Mouse (Mus musculus) liver, embryonic 15.5 days (tissue): ENCODE results near the gene Aplp1. TPM values are rescaled to one million over a fixed set of nuclear protein-coding genes. Genes with fewer than 3 reads are reported as not detected.

Experiments
- ATAC-seq: fragments of 200-750 bp; cut with Nextera tagmentation; 2 replicates; pipeline ENCODE4 v1.8.0; 2017; ENCODE audit warnings: moderate number of reproducible peaks, mild to moderate bottlenecking, moderate library complexity; ENCODE audit not compliant: insufficient read depth
- H3K27ac ChIP-seq: fragments of 300-500 bp; sonication (generic); replicated peaks from 2 replicates; pipeline ENCODE4 v1.5.1; 2015; ENCODE audit warnings: mild to moderate bottlenecking, inconsistent platforms
- H3K27me3 ChIP-seq: fragments of 300-500 bp; sonication (generic); 2 replicates; pipeline ENCODE4 v1.6.1; 2015; ENCODE audit warnings: mild to moderate bottlenecking, inconsistent platforms
- H3K36me3 ChIP-seq: fragments of 300-500 bp; sonication (generic); replicated peaks from 2 replicates; pipeline ENCODE4 v1.6.1; 2015; ENCODE audit warnings: moderate library complexity, mild to moderate bottlenecking, inconsistent platforms
- H3K4me1 ChIP-seq: fragments of 300-500 bp; sonication (generic); replicated peaks from 2 replicates; pipeline ENCODE4 v1.6.1; 2015; ENCODE audit warnings: inconsistent platforms
- H3K4me2 ChIP-seq: fragments of 300-500 bp; sonication (generic); 2 replicates; pipeline ENCODE4 v1.6.1; 2015; ENCODE audit warnings: moderate library complexity, mild to moderate bottlenecking, inconsistent platforms
- H3K4me3 ChIP-seq: fragments of 300-500 bp; sonication (generic); replicated peaks from 2 replicates; pipeline ENCODE4 v1.5.1; 2015; ENCODE audit warnings: mild to moderate bottlenecking, inconsistent platforms
- H3K9ac ChIP-seq: fragments of 300-500 bp; sonication (generic); 2 replicates; pipeline ENCODE4 v1.6.1; 2015; ENCODE audit warnings: moderate library complexity, mild to moderate bottlenecking, inconsistent platforms
- H3K9me3 ChIP-seq: fragments of 300-500 bp; sonication (generic); replicated peaks from 2 replicates; pipeline ENCODE4 v1.6.1; 2016; ENCODE audit warnings: inconsistent platforms
- WGBS: fragments of 180-500 bp; shearing (Covaris S2); methylation state at CpG from one replicate; pipeline ENCODE4 v1.1.7; 2015; ENCODE audit warnings: mixed read lengths; ENCODE audit not compliant: insufficient replicate concordance; 5-methylcytosine and 5-hydroxymethylcytosine counted together
- polyA plus RNA-seq: library from polyadenylated mRNA; unstranded; fragments of >200 nt; fragmentation: Nextera tagmentation; extraction: Ambion mirVana; gene quantifications from 2 replicates; pipeline ENCODE4 v1.2.1, GENCODE M21; 2015

Gene Aplp1
- polyA plus RNA-seq, 1 experiment from 2014 or later = 5.3 TPM

GRCm38 (mm10) chr7:30444154-30444970 is 973 bp downstream of the Aplp1 start:
- Histone ChIP-seq H3K27me3 (peaks cover 70% of the 10 kb centered on the region), H3K9ac (no peak overlapping the region)

GRCm38 (mm10) chr7:30443696-30444095 is 1.6 kb downstream of the Aplp1 start:
- ATAC-seq = no peak
- no peaks in the 10 kb centered on the region for H3K9me3 ChIP-seq
- peak overlapping the region; percentile 76; the same call in 1 of the 2 replicates for H3K4me2 ChIP-seq
- peaks cover 70% of the 10 kb centered on the region for H3K27me3 ChIP-seq
- H3K4me1 ChIP-seq = peaks cover 15% of the 10 kb centered on the region
- no peak overlapping the region for H3K4me3 ChIP-seq
- H3K9ac ChIP-seq = no peak overlapping the region
- H3K27ac ChIP-seq = no peak overlapping the region
- 14% methylated on average over 9 of the region's 9 CpGs for WGBS
- H3K36me3 ChIP-seq = no peaks in the 10 kb centered on the region

More at GRCm38 (mm10) chr7:30444154-30444970, 973 bp downstream of the Aplp1 start:
- no peaks in the 10 kb centered on the region for H3K9me3 ChIP-seq
- peak overlapping the region; percentile 76 for H3K4me2 ChIP-seq
- ATAC-seq = no peak
- WGBS = 2% methylated on average over 38 of the region's 38 CpGs
- no peak overlapping the region for H3K27ac ChIP-seq
- no peaks in the 10 kb centered on the region for H3K36me3 ChIP-seq
- H3K4me3 ChIP-seq = peak overlapping the region; percentile 57
- peaks cover 15% of the 10 kb centered on the region for H3K4me1 ChIP-seq

GRCm38 (mm10) chr7:30440697-30441096 is 4.6 kb downstream of the Aplp1 start:
- H3K9me3 ChIP-seq = no peaks in the 10 kb centered on the region
- H3K27ac ChIP-seq = no peak overlapping the region
- 28% methylated on average over 4 of the region's 5 CpGs for WGBS
- no peak overlapping the region for H3K4me3 ChIP-seq
- no peak overlapping the region for H3K4me2 ChIP-seq
- peaks cover 17% of the 10 kb centered on the region for H3K4me1 ChIP-seq
- no peak for ATAC-seq
- no peak overlapping the region for H3K9ac ChIP-seq
- peaks cover 70% of the 10 kb centered on the region for H3K27me3 ChIP-seq
- H3K36me3 ChIP-seq = no peaks in the 10 kb centered on the region

- no peaks in the 10 kb centered on the region for H3K9me3 ChIP-seq
- H3K4me2 ChIP-seq = no peak overlapping the region
- no peak overlapping the region for H3K4me3 ChIP-seq
- no peak overlapping the region for H3K9ac ChIP-seq
- H3K27ac ChIP-seq = no peak overlapping the region
- H3K36me3 ChIP-seq = no peaks in the 10 kb centered on the region
- peaks cover 12% of the 10 kb centered on the region; the same call in 1 of the 2 replicates for H3K4me1 ChIP-seq
- ATAC-seq = no peak
- 70% methylated on average over 13 of the region's 13 CpGs for WGBS
- peaks cover 70% of the 10 kb centered on the region for H3K27me3 ChIP-seq
These were observed 5.6 kb downstream of the Aplp1 start for GRCm38 (mm10) chr7:30439734-30440133.

GRCm38 (mm10) chr7:30436879-30437278 is 8.5 kb downstream of the Aplp1 start:
- no peak overlapping the region for H3K9ac ChIP-seq
- no peaks in the 10 kb centered on the region for H3K9me3 ChIP-seq
- 14% methylated on average over 10 of the region's 10 CpGs for WGBS
- no peak overlapping the region for H3K4me3 ChIP-seq
- no peak overlapping the region for H3K4me2 ChIP-seq
- H3K27ac ChIP-seq = no peak overlapping the region
- H3K27me3 ChIP-seq = peaks cover 44% of the 10 kb centered on the region
- ATAC-seq = no peak
- 0 out of 2 replicates have a peak, but pooled peaks cover 2% of the 10 kb centered on the region for H3K4me1 ChIP-seq
- no peaks in the 10 kb centered on the region for H3K36me3 ChIP-seq

- WGBS = 33% methylated on average over 9 of the region's 9 CpGs
- Histone ChIP-seq H3K27ac (no peak overlapping the region), H3K27me3 (peaks cover 34% of the 10 kb centered on the region), H3K4me3 (no peak overlapping the region), H3K9me3 (no peaks in the 10 kb centered on the region), H3K9ac (no peak overlapping the region), H3K4me2 (no peak overlapping the region), H3K36me3 (no peaks in the 10 kb centered on the region), H3K4me1 (0 out of 2 replicates have a peak, but pooled peaks cover 2% of the 10 kb centered on the region)
- ATAC-seq = no peak
These were observed 10.2 kb downstream of the Aplp1 start for GRCm38 (mm10) chr7:30435156-30435555.

GRCm38 (mm10) chr7:30434701-30435100 is 10.6 kb downstream of the Aplp1 start:
- 0 out of 2 replicates have a peak, but pooled peaks cover 2% of the 10 kb centered on the region for H3K4me1 ChIP-seq
- 43% methylated on average over 10 of the region's 10 CpGs for WGBS
- H3K27me3 ChIP-seq = peaks cover 30% of the 10 kb centered on the region
- H3K4me3 ChIP-seq = no peak overlapping the region
- ATAC-seq = no peak
- no peaks in the 10 kb centered on the region for H3K9me3 ChIP-seq
- no peaks in the 10 kb centered on the region for H3K36me3 ChIP-seq
- no peak overlapping the region for H3K27ac ChIP-seq
- H3K9ac ChIP-seq = no peak overlapping the region
- H3K4me2 ChIP-seq = no peak overlapping the region

- H3K27me3 ChIP-seq = peaks cover 27% of the 10 kb centered on the region
- H3K4me1 ChIP-seq = 0 out of 2 replicates have a peak, but pooled peaks cover 2% of the 10 kb centered on the region
- ATAC-seq = no peak
- WGBS = 2% methylated on average over 10 of the region's 10 CpGs
- H3K36me3 ChIP-seq = no peaks in the 10 kb centered on the region
- H3K9me3 ChIP-seq = no peaks in the 10 kb centered on the region
- H3K4me2 ChIP-seq = no peak overlapping the region
- H3K4me3 ChIP-seq = no peak overlapping the region
- no peak overlapping the region for H3K27ac ChIP-seq
- H3K9ac ChIP-seq = no peak overlapping the region
These were observed 11.1 kb downstream of the Aplp1 start for GRCm38 (mm10) chr7:30434238-30434637.

GRCm38 (mm10) chr7:30431793-30432192 is 13.5 kb downstream of the Aplp1 start:
- no peaks in the 10 kb centered on the region for H3K9me3 ChIP-seq
- H3K9ac ChIP-seq = no peak overlapping the region
- no peak for ATAC-seq
- H3K27me3 ChIP-seq = peaks cover 19% of the 10 kb centered on the region
- WGBS = 12% methylated on average over 3 of the region's 3 CpGs
- H3K4me3 ChIP-seq = no peak overlapping the region
- no peak overlapping the region for H3K27ac ChIP-seq
- H3K4me2 ChIP-seq = no peak overlapping the region
- 0 out of 2 replicates have a peak, but pooled peaks cover 2% of the 10 kb centered on the region for H3K4me1 ChIP-seq
- H3K36me3 ChIP-seq = peaks cover 9% of the 10 kb centered on the region

- Histone ChIP-seq H3K4me3 (no peak overlapping the region), H3K27me3 (peaks cover 5% of the 10 kb centered on the region; the same call in 1 of the 2 replicates), H3K9me3 (no peaks in the 10 kb centered on the region), H3K4me2 (no peak overlapping the region), H3K9ac (no peak overlapping the region), H3K4me1 (no peaks in the 10 kb centered on the region), H3K27ac (no peak overlapping the region), H3K36me3 (peaks cover 22% of the 10 kb centered on the region)
- 27% methylated on average over 2 of the region's 2 CpGs for WGBS
- ATAC-seq = no peak
These were observed 15.1 kb downstream of the Aplp1 start for GRCm38 (mm10) chr7:30430191-30430590.

- Histone ChIP-seq H3K4me1 (no peaks in the 10 kb centered on the region), H3K27me3 (no peaks in the 10 kb centered on the region), H3K9me3 (no peaks in the 10 kb centered on the region), H3K4me2 (no peak overlapping the region), H3K9ac (no peak overlapping the region), H3K36me3 (peaks cover 24% of the 10 kb centered on the region), H3K4me3 (no peak overlapping the region), H3K27ac (no peak overlapping the region)
- no peak for ATAC-seq
These were observed 16.0 kb downstream of the Aplp1 start for GRCm38 (mm10) chr7:30429327-30429726.
